Mouse (Mus musculus): ENCODE measurements around the gene Acot4. TPM values are rescaled to one million over a fixed set of nuclear protein-coding genes. Genes with fewer than 3 reads are reported as not detected.

The Acot4 gene
- 0.44 and 0.48 TPM in 2 replicates for polyA plus RNA-seq (2015; fragmentation: Nextera tagmentation; extraction: Ambion mirVana)

DNA sequence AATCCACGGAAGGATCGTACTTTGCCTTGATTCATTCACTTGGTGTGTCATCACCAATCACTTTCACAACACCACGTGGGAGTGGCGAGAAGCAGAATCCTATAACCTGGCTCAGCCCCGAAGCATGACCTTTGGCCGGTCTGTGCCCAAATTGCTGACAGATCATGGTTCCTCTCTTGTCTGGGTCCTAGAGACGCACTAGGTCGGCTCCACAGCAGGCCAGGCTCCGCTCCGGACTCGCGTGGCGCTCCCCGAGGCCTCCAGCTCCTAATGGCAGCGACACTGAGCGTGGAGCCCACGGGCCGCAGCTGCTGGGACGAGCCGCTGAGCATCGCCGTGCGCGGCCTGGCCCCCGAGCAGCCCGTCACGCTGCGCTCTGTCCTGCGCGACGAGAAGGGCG is at the start of gene Acot4:
Acot4 (plus strand) TSS at position 139 of the 400 bp plus-strand sequence.

GRCm38 (mm10) chr12:84009171-84009965 is 28.8 kb upstream of the Acot4 start, which contains the start of gene Acot1:
Gene Acot1 (plus strand): TSS chr12:84009490.

GRCm38 (mm10) chr12:84038691-84039111 is 522 bp downstream of the Acot4 start, which contains the start of gene Gm49366:
Gene Gm49366 (plus strand): TSS chr12:84038935.

DNA sequence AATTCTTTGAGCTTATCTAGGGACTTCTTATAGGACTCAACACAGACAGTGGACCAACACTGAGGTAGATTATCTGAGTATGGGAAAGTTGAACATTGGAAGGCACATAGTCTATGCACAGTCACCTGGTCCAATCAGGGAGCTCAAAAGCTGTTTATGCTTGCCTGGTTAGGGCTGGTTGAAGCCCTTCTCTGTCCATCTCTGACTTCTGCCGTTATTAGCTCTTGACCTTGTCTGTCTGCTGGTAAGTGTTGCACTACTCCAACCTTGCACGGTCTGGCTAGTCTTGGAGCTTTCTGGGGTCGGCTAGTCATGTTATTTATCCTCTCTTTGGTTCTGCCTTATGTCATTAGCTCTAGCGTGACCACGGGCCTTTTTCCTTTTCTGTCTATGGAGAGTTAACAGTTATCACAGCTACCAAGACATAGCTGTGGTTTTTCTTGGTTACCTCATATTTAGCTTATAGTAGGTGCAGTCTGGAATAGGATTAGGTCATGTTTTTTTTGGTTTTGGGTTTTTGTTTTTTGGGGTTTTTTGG is 13.8 kb downstream of the Acot4 start, which contains the start of gene Acot3:
Acot3 (plus strand) TSS at position 208 of the 538 bp plus-strand sequence.

DNA sequence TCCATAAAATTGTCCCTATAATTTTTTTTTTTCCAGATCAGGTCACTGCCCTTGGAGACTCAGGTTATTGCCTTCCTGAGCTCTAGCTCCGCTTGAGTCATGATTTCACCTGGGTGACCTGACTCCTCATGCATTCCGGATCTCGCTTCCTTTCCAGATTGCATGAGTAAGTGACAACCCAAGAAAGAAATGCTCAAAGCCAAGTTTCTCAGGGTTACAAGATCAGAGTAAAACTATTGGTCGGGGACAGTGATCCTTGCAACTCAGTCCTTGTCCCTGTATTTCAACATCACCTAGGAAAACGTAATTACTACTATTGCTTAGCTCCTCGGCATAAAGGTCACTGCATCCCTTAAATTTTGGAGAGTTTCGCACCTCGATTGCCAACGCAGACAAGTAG is 30.8 kb downstream of the Acot4 start, which contains the start of gene Acot5:
Acot5 (plus strand) TSS at position 340 of the 400 bp plus-strand sequence.

Other genes with a start within 250 kb of the Acot4 start
- gene Numb, start 116.4 kb upstream of the Acot4 start, polyA plus RNA-seq (2015; fragmentation: Nextera tagmentation; extraction: Ambion mirVana) = 16.8 and 23.8 TPM in 2 replicates
- gene Riox1, start 87.8 kb upstream of the Acot4 start, polyA plus RNA-seq (2015; fragmentation: Nextera tagmentation; extraction: Ambion mirVana) = 5.7 and 5.8 TPM in 2 replicates
- not detected in 2 replicates for gene Heatr4, start 53.5 kb upstream of the Acot4 start, polyA plus RNA-seq (2015; fragmentation: Nextera tagmentation; extraction: Ambion mirVana)
- 22.6 and 24.8 TPM in 2 replicates for gene Acot2, start 50.5 kb upstream of the Acot4 start, polyA plus RNA-seq (2015; fragmentation: Nextera tagmentation; extraction: Ambion mirVana)
- 23.0 and 24.4 TPM in 2 replicates for gene Acot1, start 28.9 kb upstream of the Acot4 start, polyA plus RNA-seq (2015; fragmentation: Nextera tagmentation; extraction: Ambion mirVana)
- not detected in 2 replicates for gene Gm49366, start 556 bp downstream of the Acot4 start, polyA plus RNA-seq (2015; fragmentation: Nextera tagmentation; extraction: Ambion mirVana)
- gene Acot3, start 13.8 kb downstream of the Acot4 start, polyA plus RNA-seq (2015; fragmentation: Nextera tagmentation; extraction: Ambion mirVana) = not detected in 2 replicates
- gene Acot5, start 30.9 kb downstream of the Acot4 start, polyA plus RNA-seq (2015; fragmentation: Nextera tagmentation; extraction: Ambion mirVana) = not detected in 2 replicates
- 1.3 and 1.5 TPM in 2 replicates for gene Acot6, start 62.3 kb downstream of the Acot4 start, polyA plus RNA-seq (2015; fragmentation: Nextera tagmentation; extraction: Ambion mirVana)
- gene Dnal1, start 76.0 kb downstream of the Acot4 start, polyA plus RNA-seq (2015; fragmentation: Nextera tagmentation; extraction: Ambion mirVana) = 2.4 and 3.5 TPM in 2 replicates
- gene Pnma1, start 110.1 kb downstream of the Acot4 start, polyA plus RNA-seq (2015; fragmentation: Nextera tagmentation; extraction: Ambion mirVana) = 0.51 and 0.80 TPM in 2 replicates
- gene Elmsan1, start 180.5 kb downstream of the Acot4 start, polyA plus RNA-seq (2015; fragmentation: Nextera tagmentation; extraction: Ambion mirVana) = 5.9 and 6.6 TPM in 2 replicates
- gene Ptgr2, start 246.9 kb downstream of the Acot4 start, polyA plus RNA-seq (2015; fragmentation: Nextera tagmentation; extraction: Ambion mirVana) = 29.9 and 34.9 TPM in 2 replicates

Data from urinary bladder, postnatal 0 days (tissue).